Mouse (Mus musculus) spleen, adult 2 months (tissue): ENCODE measurements around the gene Pip5k1c. TPM values are rescaled to one million over a fixed set of nuclear protein-coding genes. Genes with fewer than 3 reads are reported as not detected.

Source experiments
- DNase-seq, 2 experiments: peaks; one replicate each; pipeline versions ENCODE4 v3.0.0 to v3.0.0-alpha.2; 2012 to 2021; ENCODE audit warnings: low spot score in 2 of 2, low read depth in 1 of 2
- H3K27ac ChIP-seq: fragments of 200-500 bp; 2 replicates; pipeline ENCODE4 v1.5.1; 2012; ENCODE audit warnings: low read length, inconsistent platforms; ENCODE audit not compliant: insufficient read depth
- H3K27me3 ChIP-seq: fragments of 200-500 bp; 2 replicates; pipeline ENCODE4 v1.6.1; 2012; ENCODE audit warnings: mild to moderate bottlenecking, moderate library complexity, low read length, inconsistent platforms; ENCODE audit not compliant: control insufficient read depth, insufficient read depth
- H3K36me3 ChIP-seq: fragments of 200-500 bp; 2 replicates; pipeline ENCODE4 v1.6.1; 2012; ENCODE audit warnings: mild to moderate bottlenecking, low read length, inconsistent platforms; ENCODE audit not compliant: control insufficient read depth, insufficient read depth
- H3K4me1 ChIP-seq: fragments of 200-500 bp; 2 replicates; pipeline ENCODE4 v1.6.1; 2011; ENCODE audit warnings: inconsistent platforms; ENCODE audit not compliant: control insufficient read depth, insufficient read depth, insufficient read length
- H3K4me3 ChIP-seq: fragments of 200-500 bp; 2 replicates; pipeline ENCODE4 v1.5.1; 2011; ENCODE audit warnings: mild to moderate bottlenecking, inconsistent platforms; ENCODE audit not compliant: insufficient read depth, insufficient read length; ENCODE audit errors: extremely low read depth
- CTCF ChIP-seq: fragments of 200-500 bp; IDR thresholded peaks from 2 replicates; pipeline ENCODE4 v1.5.1; 2011; ENCODE audit warnings: mild to moderate bottlenecking, inconsistent platforms; ENCODE audit not compliant: insufficient read depth, insufficient read length, insufficient replicate concordance; ENCODE audit errors: extremely low read depth
- POLR2A ChIP-seq: fragments of 200-500 bp; IDR thresholded peaks from 2 replicates; pipeline ENCODE4 v1.6.1; 2011; ENCODE audit warnings: low read depth, low read length, inconsistent platforms
- WGBS: fragments of 180-500 bp; shearing (Covaris S2); methylation state at CpG from one replicate; pipeline ENCODE4 v1.1.7; 2018; 5-methylcytosine and 5-hydroxymethylcytosine counted together
- polyA plus RNA-seq: library from polyadenylated mRNA; depleted of rRNA; stranded (reverse); fragments of >200 nt; gene quantifications from 2 replicates; pipeline ENCODE4 v1.2.3, GENCODE M21; 2012

Gene Pip5k1c
- polyA plus RNA-seq, 1 experiment, result 93.2 TPM

DNA sequence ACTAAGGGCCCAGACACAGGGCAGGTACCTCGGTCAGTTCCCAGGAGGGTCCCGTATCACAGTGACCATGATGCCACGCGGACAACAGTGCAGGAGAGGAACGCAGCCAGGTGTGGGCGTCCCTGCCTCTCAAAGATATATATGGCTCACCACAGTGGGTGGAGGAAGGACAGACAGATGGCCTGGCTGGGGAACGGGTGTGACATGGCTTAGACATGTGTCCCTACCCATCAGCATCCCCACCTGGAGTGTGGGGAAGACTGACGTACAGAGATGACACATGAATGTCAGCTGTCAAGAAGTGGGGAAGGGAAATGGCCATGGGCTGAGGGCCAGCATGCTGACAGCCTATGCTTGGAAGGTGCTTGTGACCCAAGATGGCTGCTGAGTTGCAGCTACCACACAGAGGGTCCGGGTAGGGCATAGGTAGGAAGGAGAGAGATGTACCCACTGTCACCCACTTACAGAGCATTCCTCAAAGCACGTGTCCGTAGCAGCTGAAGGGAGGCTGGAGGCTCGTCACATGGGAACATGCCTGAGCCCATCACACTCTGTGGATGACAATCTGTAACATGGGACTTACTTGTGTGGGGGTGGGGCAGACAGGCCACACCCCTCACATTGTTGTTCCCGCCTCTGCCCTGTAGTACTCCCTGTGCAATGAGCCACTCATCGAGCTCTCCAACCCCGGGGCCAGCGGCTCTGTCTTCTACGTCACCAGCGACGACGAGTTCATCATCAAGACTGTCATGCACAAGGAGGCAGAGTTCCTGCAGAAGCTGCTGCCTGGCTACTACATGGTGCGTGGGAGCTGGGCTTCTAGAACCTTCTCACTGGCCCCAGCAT, 14.3 kb downstream of the Pip5k1c start:
- Histone ChIP-seq H3K27me3 (no peaks in the 10 kb centered on the region), H3K27ac (no peak overlapping the region), H3K4me1 (peaks cover 27% of the 10 kb centered on the region), H3K36me3 (peaks cover 46% of the 10 kb centered on the region), H3K4me3 (no peak overlapping the region)
- TF ChIP-seq CTCF (no peak), POLR2A (no peak)
- no peak for DNase-seq
- WGBS, result 96% methylated on average over 21 of the region's 21 CpGs

DNA sequence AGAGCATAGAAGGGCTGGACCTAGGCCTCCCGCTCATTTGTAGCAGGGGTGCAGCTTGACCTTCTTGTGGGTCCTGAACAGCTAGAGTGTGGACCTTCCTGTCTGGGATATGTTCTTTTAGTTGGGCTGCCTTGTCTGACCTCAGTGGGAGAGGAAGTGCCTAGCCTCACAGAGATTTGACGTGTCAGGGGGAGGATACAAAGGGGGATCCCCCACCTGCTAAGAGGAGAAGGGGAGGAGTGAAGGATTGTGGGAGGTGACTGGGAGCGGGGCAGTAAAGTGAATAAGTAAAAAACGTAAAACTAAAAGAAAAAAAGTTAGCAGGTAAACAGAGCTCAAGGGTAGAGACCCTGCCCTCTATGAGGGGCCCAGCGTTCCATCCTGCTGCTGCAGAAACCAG, 16.8 kb downstream of the Pip5k1c start:
- H3K27me3 ChIP-seq, result no peaks in the 10 kb centered on the region
- no peak overlapping the region for H3K27ac ChIP-seq
- 61% methylated on average over 5 of the region's 5 CpGs for WGBS
- H3K4me1 ChIP-seq, result peaks cover 3% of the 10 kb centered on the region; the same call in 1 of the 2 replicates
- no peak overlapping the region for H3K4me3 ChIP-seq
- peaks cover 62% of the 10 kb centered on the region for H3K36me3 ChIP-seq
- TF ChIP-seq CTCF (no peak), POLR2A (no peak)
- DNase-seq, result no peak

DNA sequence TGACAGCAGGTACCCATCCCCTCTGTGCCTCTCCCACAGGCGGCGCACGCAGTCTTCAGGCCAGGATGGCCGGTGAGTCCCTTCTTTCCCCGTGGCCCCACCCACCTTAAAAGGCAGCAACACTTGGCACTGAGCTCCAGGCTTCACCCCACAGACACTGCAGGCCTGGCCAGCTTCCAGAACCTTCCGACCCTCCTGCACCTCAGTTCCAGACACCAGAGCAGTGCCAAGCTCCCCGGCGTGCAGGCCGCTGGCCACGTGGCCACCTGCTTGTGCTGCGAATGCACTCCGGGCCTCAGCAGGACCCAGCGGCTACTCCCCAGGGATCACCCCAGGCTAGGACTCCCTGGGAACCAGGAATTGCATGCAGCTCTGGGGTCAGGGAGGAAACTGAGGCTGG, 20.8 kb downstream of the Pip5k1c start:
- no peak for TF ChIP-seq POLR2A
- TF ChIP-seq CTCF, result no peak
- Histone ChIP-seq H3K27ac (no peak overlapping the region), H3K27me3 (no peaks in the 10 kb centered on the region), H3K4me1 (peaks cover 3% of the 10 kb centered on the region; the same call in 1 of the 2 replicates), H3K36me3 (peaks cover 56% of the 10 kb centered on the region), H3K4me3 (no peak overlapping the region)
- DNase-seq, result no peak
- 93% methylated on average over 13 of the region's 13 CpGs for WGBS

DNA sequence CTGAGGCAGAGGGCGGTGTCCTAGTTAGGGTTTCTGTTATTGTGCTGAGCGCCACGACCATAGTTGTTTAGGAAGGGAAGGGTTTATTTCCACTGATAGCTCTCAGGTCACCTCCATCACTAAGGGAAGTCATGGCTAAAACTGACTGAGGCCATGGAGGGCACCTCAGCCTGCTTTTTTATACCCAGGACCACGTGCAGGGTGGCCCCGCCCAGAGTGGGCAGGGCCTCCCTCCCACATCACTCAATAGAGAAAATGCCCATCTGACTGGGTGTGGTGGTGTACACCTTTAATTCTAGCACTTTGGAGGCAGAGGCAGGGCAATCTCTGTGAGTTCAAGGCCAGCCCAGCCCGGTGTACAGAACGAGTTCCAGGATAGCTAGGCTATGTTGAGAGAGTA, 21.4 kb downstream of the Pip5k1c start:
- H3K36me3 ChIP-seq, result peaks cover 53% of the 10 kb centered on the region
- no peak for TF ChIP-seq CTCF
- TF ChIP-seq POLR2A, result no peak
- H3K4me1 ChIP-seq, result peaks cover 3% of the 10 kb centered on the region; the same call in 1 of the 2 replicates
- no peaks in the 10 kb centered on the region for H3K27me3 ChIP-seq
- 77% methylated on average over 7 of the region's 7 CpGs for WGBS
- no peak overlapping the region for H3K27ac ChIP-seq
- no peak for DNase-seq
- no peak overlapping the region for H3K4me3 ChIP-seq

DNA sequence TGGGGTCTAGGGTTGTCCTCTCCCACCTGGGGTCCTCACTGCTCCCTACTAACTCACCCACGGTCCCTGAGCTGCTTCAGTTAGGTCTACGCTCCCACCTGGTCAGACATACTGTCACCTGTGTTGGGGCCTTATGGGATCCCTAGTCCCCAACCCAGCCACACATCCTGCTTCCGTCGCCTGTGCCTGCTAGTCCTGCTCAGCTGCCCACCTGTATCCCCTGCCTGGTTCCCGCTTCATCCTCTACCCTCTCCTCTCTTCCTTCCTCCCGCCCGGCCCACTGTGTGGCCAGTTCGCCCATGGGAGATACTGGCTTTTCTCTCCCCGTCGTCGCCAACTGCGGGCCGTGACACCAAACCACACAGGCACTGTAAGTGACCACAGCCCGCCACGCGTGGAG, 22.8 kb downstream of the Pip5k1c start:
- H3K27me3 ChIP-seq, result no peaks in the 10 kb centered on the region
- H3K4me3 ChIP-seq, result no peak overlapping the region
- TF ChIP-seq POLR2A, result no peak
- no peak for TF ChIP-seq CTCF
- 86% methylated on average over 16 of the region's 16 CpGs for WGBS
- peaks cover 5% of the 10 kb centered on the region; the same call in 1 of the 2 replicates for H3K4me1 ChIP-seq
- H3K27ac ChIP-seq, result no peak overlapping the region
- H3K36me3 ChIP-seq, result peaks cover 42% of the 10 kb centered on the region
- no peak for DNase-seq

DNA sequence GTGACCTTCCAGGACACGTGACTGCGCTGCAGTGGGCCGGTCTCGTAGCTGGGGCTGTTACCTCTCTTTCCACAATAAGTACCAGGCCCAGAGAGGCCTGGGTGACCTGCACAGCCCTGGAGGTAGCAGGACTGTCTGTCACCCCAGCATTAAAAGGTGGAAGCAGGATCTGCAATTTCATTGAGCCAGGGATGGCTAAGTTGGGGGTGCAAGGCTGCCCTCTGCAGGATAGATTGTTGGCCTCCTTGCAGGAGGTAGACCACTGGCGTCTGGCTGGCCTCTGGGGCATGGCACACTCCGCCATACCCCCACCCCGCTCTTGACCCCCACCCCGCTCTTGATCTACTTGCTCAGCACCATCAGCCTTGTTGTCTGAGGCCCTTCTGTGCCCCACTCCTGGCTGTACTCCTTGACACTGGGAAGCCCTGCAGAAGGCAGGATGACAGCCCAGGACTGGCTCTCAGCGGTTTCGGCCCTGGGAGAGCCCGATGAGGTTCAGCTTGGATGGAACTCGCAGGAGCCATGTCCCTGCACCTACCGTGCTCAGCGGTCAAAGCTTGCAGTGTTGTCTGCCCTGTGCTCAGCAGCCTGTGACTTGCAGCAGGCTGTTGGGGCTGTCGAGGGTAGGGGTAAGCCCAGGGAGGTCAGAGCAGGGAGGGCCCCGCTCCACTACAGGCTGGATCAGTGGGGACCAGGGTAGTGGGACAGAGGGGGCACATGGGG, 23.7 kb downstream of the Pip5k1c start:
- H3K36me3 ChIP-seq, result peaks cover 34% of the 10 kb centered on the region
- H3K27me3 ChIP-seq, result no peaks in the 10 kb centered on the region
- H3K4me1 ChIP-seq, result peaks cover 5% of the 10 kb centered on the region; the same call in 1 of the 2 replicates
- no peak overlapping the region for H3K27ac ChIP-seq
- DNase-seq, result no peak
- 74% methylated on average over 16 of the region's 16 CpGs for WGBS
- no peak overlapping the region for H3K4me3 ChIP-seq
- TF ChIP-seq POLR2A (no peak), CTCF (peak; percentile 38; the same call in 1 of the 2 replicates)
